In the genomic region with DNA sequence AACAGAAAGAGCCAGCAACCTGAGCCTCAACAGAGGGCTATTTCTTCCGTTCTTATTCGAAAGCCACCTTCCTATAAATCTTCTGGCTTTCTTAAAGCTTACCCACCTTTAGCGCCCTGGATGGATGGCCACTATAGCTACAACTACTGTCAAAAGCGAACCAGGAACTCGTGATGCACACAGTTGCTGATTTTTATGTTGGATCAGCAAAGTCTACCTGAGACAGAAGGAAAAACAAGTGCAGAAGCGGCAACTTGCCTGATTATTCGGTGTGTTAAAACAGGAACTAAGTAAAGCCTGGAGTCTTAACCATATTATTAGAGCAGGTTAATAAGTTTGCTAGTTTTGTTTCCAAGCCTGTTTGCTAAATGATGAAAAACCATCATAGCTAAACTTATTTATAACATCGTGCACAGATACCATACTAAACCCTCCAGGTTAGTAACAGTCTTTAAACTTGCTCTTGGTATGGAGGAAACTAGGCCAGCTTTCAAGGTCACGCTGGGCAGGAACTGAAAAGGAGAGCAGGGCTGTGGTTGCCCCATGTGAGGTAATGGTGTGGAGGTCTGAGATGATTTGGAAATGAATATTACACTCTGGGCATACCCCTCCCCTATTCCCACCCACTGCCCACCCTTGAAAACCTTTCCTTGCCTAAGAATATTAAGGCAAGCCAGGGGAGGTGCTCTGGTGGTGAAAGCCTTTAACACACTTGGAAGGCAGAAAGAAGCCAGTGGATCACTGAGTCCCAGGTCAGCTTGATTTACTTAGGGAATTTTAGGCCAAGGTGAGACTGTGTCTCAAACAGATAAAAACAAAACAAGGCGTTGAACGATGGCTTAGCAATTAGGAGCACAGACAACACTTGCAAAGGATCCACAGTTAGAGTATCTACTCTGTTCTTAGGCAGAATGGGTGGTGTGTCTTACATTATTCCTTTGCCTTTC, we compare ENCODE assay signal across 8 mouse cellular contexts. TPM values are rescaled to one million over a fixed set of nuclear protein-coding genes. Genes with fewer than 3 reads are reported as not detected.
DNase-seq lines count a peak whose midpoint lies in the region; ATAC-seq and TF ChIP-seq lines count a peak whose summit lies in the region.

No protein-coding gene starts in this region.

- H3K9ac ChIP-seq in kidney, embryonic 14.5 days (ENCODE audit: low read depth, low read length) = peak overlapping the region; percentile 71
- H3K9ac ChIP-seq in midbrain, embryonic 11.5 days (ENCODE audit: low read length) = peak overlapping the region; percentile 92

- no peak for DNase-seq in layer of hippocampus, adult 2 months (ENCODE audit: low spot score in 2 of 2)
- no peak for DNase-seq in layer of hippocampus, adult 11-12 months (ENCODE audit: low spot score)
- no peak for DNase-seq in midbrain, embryonic 11.5 days (ENCODE audit: low spot score, missing footprints)
- DNase-seq in right cerebral cortex, adult 2 months (ENCODE audit: low spot score in 2 of 2) = no peak
- DNase-seq in frontal cortex, postnatal 36 days (ENCODE audit: low spot score in 2 of 2) = no peak

- no peaks in the 10 kb centered on the region for H3K36me3 ChIP-seq in kidney, embryonic 14.5 days (ENCODE audit: control insufficient read depth, insufficient read depth, low read length)
- no peaks in the 10 kb centered on the region for H3K36me3 ChIP-seq in midbrain, embryonic 11.5 days (ENCODE audit: control insufficient read depth, insufficient read depth, low read length)

- no peaks in the 10 kb centered on the region for H3K9me3 ChIP-seq in kidney, embryonic 14.5 days (ENCODE audit: control insufficient read depth, low read length)
- no peaks in the 10 kb centered on the region for H3K9me3 ChIP-seq in midbrain, embryonic 11.5 days (ENCODE audit: control insufficient read depth, low read length)

- H3K27me3 ChIP-seq in kidney, embryonic 14.5 days (ENCODE audit: control insufficient read depth, insufficient read depth, low read length) = no peaks in the 10 kb centered on the region
- H3K27me3 ChIP-seq in midbrain, embryonic 11.5 days (ENCODE audit: control insufficient read depth, insufficient read depth, low read length) = no peaks in the 10 kb centered on the region

- H3K4me1 ChIP-seq in bone marrow macrophage, adult 2 months (ENCODE audit: control insufficient read depth, insufficient read depth, low read length) = peaks cover 37% of the 10 kb centered on the region
- H3K4me1 ChIP-seq in kidney, embryonic 14.5 days (ENCODE audit: control insufficient read depth, insufficient read depth, low read length) = peaks cover 12% of the 10 kb centered on the region; the same call in 1 of the 2 replicates
- peaks cover 12% of the 10 kb centered on the region; the same call in 1 of the 2 replicates for H3K4me1 ChIP-seq in midbrain, embryonic 11.5 days (ENCODE audit: control insufficient read depth, insufficient read depth, low read length)

- peak overlapping the region; percentile 100 for H3K27ac ChIP-seq in layer of hippocampus, adult 2 months
- H3K27ac ChIP-seq in bone marrow macrophage, adult 2 months (ENCODE audit: insufficient read depth, low read depth, low read length) = peak overlapping the region; percentile 98
- H3K27ac ChIP-seq in kidney, embryonic 14.5 days (ENCODE audit: low read depth, low read length) = peak overlapping the region; percentile 76
- peak overlapping the region; percentile 77 for H3K27ac ChIP-seq in midbrain, embryonic 11.5 days (ENCODE audit: low read depth, low read length)

- TF ChIP-seq POLR2A in bone marrow macrophage, adult 2 months (IDR thresholded peaks at IDR 0.05; ENCODE audit: borderline replicate concordance, low read depth, low read length) = no peak

- 17% methylated on average over 11 of the region's 11 CpGs for WGBS in kidney, embryonic 14.5 days
- 20% methylated on average over 11 of the region's 11 CpGs for WGBS in midbrain, embryonic 11.5 days

- peak overlapping the region; percentile 97 for H3K4me3 ChIP-seq in layer of hippocampus, adult 2 months
- peak overlapping the region; percentile 95 for H3K4me3 ChIP-seq in bone marrow macrophage, adult 2 months (ENCODE audit: insufficient read depth, low read length)
- peak overlapping the region; percentile 64 for H3K4me3 ChIP-seq in kidney, embryonic 14.5 days (ENCODE audit: low read length)
- H3K4me3 ChIP-seq in midbrain, embryonic 11.5 days (ENCODE audit: low read depth, low read length) = peak overlapping the region; percentile 87

- peak; percentile 45 for ATAC-seq in granulocyte monocyte progenitor cell, adult 5-6 weeks (replicated peaks; ENCODE audit: poor library complexity, severe bottlenecking)
- no peak; the same call in 1 of the 2 replicates for ATAC-seq in kidney, embryonic 14.5 days (ENCODE audit: low FRiP score, low TSS enrichment)
- ATAC-seq in midbrain, embryonic 11.5 days (ENCODE audit: low FRiP score) = peak; percentile 35

- H3K4me2 ChIP-seq in kidney, embryonic 14.5 days (replicated peaks; ENCODE audit: low read depth, low read length) = peak overlapping the region; percentile 54
- peak overlapping the region; percentile 65 for H3K4me2 ChIP-seq in midbrain, embryonic 11.5 days

- TF ChIP-seq CTCF in layer of hippocampus, adult 2 months (conservative IDR thresholded peaks at IDR 0.05) = no peak; the same call in 1 of the 2 replicates
- no peak for TF ChIP-seq CTCF in bone marrow macrophage, adult 2 months (IDR thresholded peaks at IDR 0.05; ENCODE audit: low read depth, low read length)

RNA-seq across cellular contexts. Expression of gene Akap10, which starts 0.9 kb away (rescaled TPM):
- total RNA-seq in layer of hippocampus, adult 2 months (2021) = 10 to 100 TPM; 32.7 to 37.0 TPM
- 46.2 and 46.4 TPM in 2 replicates for polyA plus RNA-seq in bone marrow macrophage, adult 2 months (2012; ENCODE audit: insufficient read depth, insufficient read length, missing spikeins)
- 36.8 and 52.6 TPM in 2 replicates for total RNA-seq in granulocyte monocyte progenitor cell, adult 5-6 weeks (2014; fragmentation: Nextera tagmentation)
- total RNA-seq in granulocyte monocyte progenitor cell, adult 5-6 weeks (2017) = 37.5 and 42.1 TPM in 2 replicates
- 14.8 and 22.1 TPM in 2 replicates for polyA plus RNA-seq in kidney, embryonic 14.5 days (2014; fragmentation: Nextera tagmentation; extraction: Ambion mirVana)
- 16.1 and 16.6 TPM in 2 replicates for polyA plus RNA-seq in midbrain, embryonic 11.5 days (2014; fragmentation: Nextera tagmentation; extraction: Ambion mirVana)

RNA-seq across cellular contexts. Expression of gene Specc1, which starts 25.6 kb away (rescaled TPM):
- 10 to 100 TPM; 85.8 to 91.6 TPM for total RNA-seq in layer of hippocampus, adult 2 months (2021)
- polyA plus RNA-seq in bone marrow macrophage, adult 2 months (2012; ENCODE audit: insufficient read depth, insufficient read length, missing spikeins) = 53.8 and 65.0 TPM in 2 replicates
- total RNA-seq in granulocyte monocyte progenitor cell, adult 5-6 weeks (2014; fragmentation: Nextera tagmentation) = 14.4 and 16.0 TPM in 2 replicates
- total RNA-seq in granulocyte monocyte progenitor cell, adult 5-6 weeks (2017) = 21.6 and 26.0 TPM in 2 replicates
- polyA plus RNA-seq in kidney, embryonic 14.5 days (2014; fragmentation: Nextera tagmentation; extraction: Ambion mirVana) = 6.6 and 13.6 TPM in 2 replicates
- polyA plus RNA-seq in midbrain, embryonic 11.5 days (2014; fragmentation: Nextera tagmentation; extraction: Ambion mirVana) = 15.8 and 16.3 TPM in 2 replicates
